Mouse (Mus musculus): ENCODE results near the gene Myrfl.

DNA sequence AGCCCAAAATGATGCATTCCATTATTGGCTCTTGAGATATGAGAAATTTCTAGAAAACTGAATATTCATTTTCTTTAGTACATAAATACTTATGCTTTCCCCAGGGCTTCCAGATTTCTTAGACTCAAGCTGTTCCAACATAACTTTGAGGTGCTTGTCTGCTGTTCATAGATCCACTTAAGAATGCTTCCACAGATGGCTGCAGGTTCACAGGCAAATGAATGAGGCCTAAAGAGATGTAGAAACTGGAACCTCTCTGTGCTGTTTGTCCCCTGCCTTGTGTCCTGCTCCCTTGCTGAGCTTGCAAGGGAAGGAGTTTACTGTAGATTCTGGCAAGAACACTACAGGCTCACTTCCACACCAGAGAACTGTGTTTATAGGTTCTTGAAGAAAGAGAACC lies 108.3 kb downstream of the Myrfl start:
- no peak for TF ChIP-seq CTCF (IDR thresholded peaks at IDR 0.05; ENCODE audit: low read depth)
- TF ChIP-seq EP300 (IDR thresholded peaks at IDR 0.05; ENCODE audit: low read depth): no peak
